Mouse (Mus musculus): ENCODE measurements around the gene Rock2. TPM values are rescaled to one million over a fixed set of nuclear protein-coding genes. Genes with fewer than 3 reads are reported as not detected.
"Not testable (repeated sequence)": the region's sequence is repeated elsewhere in the genome, so short reads cannot be mapped to it uniquely, and the experiment has no call there.

The Rock2 gene
- polyA plus RNA-seq, 1 experiment = 14.4 TPM

GRCm38 (mm10) chr12:17011100-17011870 lies 116.6 kb downstream of the Rock2 start, which contains the start of gene 2410004P03Rik:
2410004P03Rik (minus strand) TSS chr12:17011727.
- Histone ChIP-seq H3K79me2 (ENCODE audit: control insufficient read depth, insufficient read depth) (no peaks in the 10 kb centered on the region), H3K27me3 (ENCODE audit: control insufficient read depth, insufficient read depth, insufficient read length) (no peaks in the 10 kb centered on the region), H3K36me3 (ENCODE audit: control insufficient read depth, insufficient read depth) (no peaks in the 10 kb centered on the region), H3K4me3 (no peak within 1 kb of the TSS), H3K4me2 (ENCODE audit: low read depth) (no peak within 1 kb of the TSS), H3ac (ENCODE audit: control insufficient read depth, insufficient read length) (no peak within 1 kb of the TSS)
- no peak for TF ChIP-seq POLR2AphosphoS2 (IDR thresholded peaks at IDR 0.05; ENCODE audit: insufficient read length, low read depth)
- no peak for TF ChIP-seq TCF3 (IDR thresholded peaks at IDR 0.05; ENCODE audit: insufficient read length, low read depth)
- no peak for TF ChIP-seq REST (IDR thresholded peaks at IDR 0.05; ENCODE audit: insufficient read depth, insufficient read length)
- no peak for TF ChIP-seq POLR2A (IDR thresholded peaks at IDR 0.05; ENCODE audit: insufficient read length, low read depth)
- no peak for TF ChIP-seq MAX (IDR thresholded peaks at IDR 0.05; ENCODE audit: low read depth)
- TF ChIP-seq SRF (IDR thresholded peaks at IDR 0.05; ENCODE audit: control insufficient read depth, insufficient read length, low read depth) = no peak
- no peak for TF ChIP-seq CEBPB (IDR thresholded peaks at IDR 0.05; ENCODE audit: insufficient read depth, poor library complexity, severe bottlenecking)
- TF ChIP-seq MYOG (IDR thresholded peaks at IDR 0.05; ENCODE audit: control insufficient read depth in 1 of 3, insufficient read depth in 1 of 3, insufficient read length in 2 of 3, low read depth in 2 of 3) = no peak
- TF ChIP-seq MYOD1 (IDR thresholded peaks at IDR 0.05; ENCODE audit: control insufficient read depth in 1 of 3, insufficient read length in 2 of 3, low read depth in 2 of 3) = no peak
- no peak for TF ChIP-seq USF1 (IDR thresholded peaks at IDR 0.05; ENCODE audit: low read depth)
- TF ChIP-seq E2F4 (IDR thresholded peaks at IDR 0.05; ENCODE audit: insufficient read depth) = no peak
- TF ChIP-seq TCF12 (IDR thresholded peaks at IDR 0.05; ENCODE audit: insufficient read depth, poor library complexity, severe bottlenecking) = no peak

DNA sequence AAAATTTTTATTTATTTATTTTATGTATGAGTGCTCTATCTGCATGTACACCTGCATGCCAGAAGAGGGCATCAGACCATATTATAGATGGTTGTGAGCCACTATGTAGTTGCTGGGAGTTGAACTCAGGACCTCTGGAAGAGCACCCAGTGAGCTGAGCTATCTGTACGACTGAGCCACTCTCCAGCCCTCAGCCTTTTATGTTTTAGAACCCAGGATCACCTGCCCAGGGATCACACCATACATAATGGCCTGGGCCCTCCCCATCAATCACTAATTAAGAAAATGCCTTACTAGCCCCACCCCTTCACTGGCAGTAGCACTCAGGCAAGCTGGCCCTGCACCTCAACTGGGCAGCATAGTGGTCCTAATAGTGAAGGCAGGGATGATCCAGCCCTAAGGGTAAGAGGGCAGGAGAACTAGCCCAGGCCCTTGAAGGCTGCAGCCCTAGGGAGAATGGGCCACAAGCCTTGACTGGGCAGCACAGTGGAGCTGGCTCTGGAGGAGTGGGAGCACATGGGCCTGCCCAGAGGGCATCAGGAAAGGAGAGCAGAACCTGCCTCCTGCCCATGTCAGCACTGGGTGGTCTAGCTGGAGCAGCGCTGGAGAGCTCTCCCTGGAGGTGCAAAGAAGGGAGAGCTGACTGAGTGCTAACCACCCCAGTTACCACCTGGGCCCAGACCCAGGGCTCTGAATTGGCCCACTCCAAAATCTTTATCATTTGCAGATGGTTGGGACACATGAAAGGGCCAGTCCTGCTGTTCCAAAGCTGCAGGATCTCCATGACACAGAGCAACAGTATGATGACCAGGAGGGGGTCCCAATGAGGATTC lies 117.6 kb downstream of the Rock2 start:
- no peak overlapping the region for H3K4me3 ChIP-seq
- no peaks in the 10 kb centered on the region for H3K36me3 ChIP-seq (ENCODE audit: control insufficient read depth, insufficient read depth)
- no peak overlapping the region for H3K4me2 ChIP-seq (ENCODE audit: low read depth)
- TF ChIP-seq MYOG (IDR thresholded peaks at IDR 0.05; ENCODE audit: control insufficient read depth in 1 of 3, insufficient read depth in 1 of 3, insufficient read length in 2 of 3, low read depth in 2 of 3) (no peak), TCF3 (IDR thresholded peaks at IDR 0.05; ENCODE audit: insufficient read length, low read depth) (no peak), USF1 (IDR thresholded peaks at IDR 0.05; ENCODE audit: low read depth) (no peak), POLR2A (IDR thresholded peaks at IDR 0.05; ENCODE audit: insufficient read length, low read depth) (no peak), CEBPB (IDR thresholded peaks at IDR 0.05; ENCODE audit: insufficient read depth, poor library complexity, severe bottlenecking) (no peak), POLR2AphosphoS2 (IDR thresholded peaks at IDR 0.05; ENCODE audit: insufficient read length, low read depth) (no peak)
- no peak overlapping the region for H3ac ChIP-seq (ENCODE audit: control insufficient read depth, insufficient read length)
- H3K79me2 ChIP-seq (ENCODE audit: control insufficient read depth, insufficient read depth) = no peaks in the 10 kb centered on the region
- no peaks in the 10 kb centered on the region for H3K27me3 ChIP-seq (ENCODE audit: control insufficient read depth, insufficient read depth, insufficient read length)

DNA sequence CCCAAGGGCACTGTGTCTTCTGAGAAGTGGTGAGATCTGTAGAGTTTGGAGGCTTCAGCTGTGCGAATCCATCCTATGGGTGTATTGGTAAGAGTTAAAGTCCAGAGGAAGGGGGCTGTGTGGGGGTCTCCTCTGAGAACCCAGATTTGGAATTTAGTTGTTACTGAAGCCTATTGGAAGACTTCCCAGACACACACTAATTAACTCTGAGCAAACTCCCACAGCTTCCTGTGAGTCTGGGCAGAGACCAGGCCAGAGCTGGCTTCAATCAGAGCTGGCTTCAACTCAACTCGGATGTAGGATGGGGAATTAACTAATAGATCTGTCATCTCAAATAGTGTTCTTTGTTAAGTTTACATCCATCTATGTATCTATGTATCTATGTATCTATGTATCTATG lies 121.0 kb downstream of the Rock2 start:
- TF ChIP-seq MYOG (IDR thresholded peaks at IDR 0.05; ENCODE audit: control insufficient read depth in 1 of 3, insufficient read depth in 1 of 3, insufficient read length in 2 of 3, low read depth in 2 of 3) = no peak
- no peak for TF ChIP-seq SRF (IDR thresholded peaks at IDR 0.05; ENCODE audit: control insufficient read depth, insufficient read length, low read depth)
- no peak for TF ChIP-seq TCF12 (IDR thresholded peaks at IDR 0.05; ENCODE audit: insufficient read depth, poor library complexity, severe bottlenecking)
- TF ChIP-seq TCF3 (IDR thresholded peaks at IDR 0.05; ENCODE audit: insufficient read length, low read depth) = no peak
- no peak for TF ChIP-seq POLR2AphosphoS2 (IDR thresholded peaks at IDR 0.05; ENCODE audit: insufficient read length, low read depth)
- no peak for TF ChIP-seq POLR2A (IDR thresholded peaks at IDR 0.05; ENCODE audit: insufficient read length, low read depth)
- TF ChIP-seq REST (IDR thresholded peaks at IDR 0.05; ENCODE audit: insufficient read depth, insufficient read length) = no peak
- TF ChIP-seq E2F4 (IDR thresholded peaks at IDR 0.05; ENCODE audit: insufficient read depth) = no peak
- Histone ChIP-seq H3K79me2 (ENCODE audit: control insufficient read depth, insufficient read depth) (no peaks in the 10 kb centered on the region), H3K36me3 (ENCODE audit: control insufficient read depth, insufficient read depth) (no peaks in the 10 kb centered on the region), H3K4me2 (ENCODE audit: low read depth) (no peak overlapping the region), H3K27me3 (ENCODE audit: control insufficient read depth, insufficient read depth, insufficient read length) (no peaks in the 10 kb centered on the region), H3ac (ENCODE audit: control insufficient read depth, insufficient read length) (no peak overlapping the region), H3K4me3 (no peak overlapping the region)

DNA sequence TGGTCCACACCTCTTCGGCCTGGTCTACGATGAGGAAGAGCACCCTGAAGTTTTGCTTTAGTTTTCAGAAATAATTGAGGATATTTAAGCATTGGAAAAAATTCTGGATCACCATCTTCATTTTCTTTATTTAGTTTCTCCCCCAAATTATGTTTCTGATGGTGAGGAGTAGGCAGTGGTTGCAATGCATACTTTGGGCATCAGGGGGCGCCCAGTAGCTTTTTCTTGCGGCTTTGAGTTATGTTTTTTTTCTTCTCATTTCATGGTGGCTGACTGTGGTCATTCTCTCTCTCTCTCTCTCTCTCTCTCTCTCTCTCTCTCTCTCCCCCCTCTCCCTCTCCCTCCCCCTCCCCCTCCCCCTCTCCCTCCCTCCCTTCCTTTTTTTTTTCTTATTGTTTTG lies 123.8 kb downstream of the Rock2 start:
- TF ChIP-seq SRF (IDR thresholded peaks at IDR 0.05; ENCODE audit: control insufficient read depth, insufficient read length, low read depth) (no peak), TCF12 (IDR thresholded peaks at IDR 0.05; ENCODE audit: insufficient read depth, poor library complexity, severe bottlenecking) (no peak)
- no peak overlapping the region for H3K4me2 ChIP-seq (ENCODE audit: low read depth)

GRCm38 (mm10) chr12:17021125-17021524 lies 126.4 kb downstream of the Rock2 start:
- H3K79me2 ChIP-seq (ENCODE audit: control insufficient read depth, insufficient read depth); H3K4me3 ChIP-seq; H3ac ChIP-seq (ENCODE audit: control insufficient read depth, insufficient read length); H3K36me3 ChIP-seq (ENCODE audit: control insufficient read depth, insufficient read depth); H3K27me3 ChIP-seq (ENCODE audit: control insufficient read depth, insufficient read depth, insufficient read length); H3K4me2 ChIP-seq (ENCODE audit: low read depth): not testable (repeated sequence)

More for the DNA sequence above, 123.8 kb downstream of the Rock2 start:
- Histone ChIP-seq H3K27me3 (ENCODE audit: control insufficient read depth, insufficient read depth, insufficient read length) (no peaks in the 10 kb centered on the region), H3K36me3 (ENCODE audit: control insufficient read depth, insufficient read depth) (no peaks in the 10 kb centered on the region), H3ac (ENCODE audit: control insufficient read depth, insufficient read length) (no peak overlapping the region), H3K4me3 (no peak overlapping the region), H3K79me2 (ENCODE audit: control insufficient read depth, insufficient read depth) (no peaks in the 10 kb centered on the region)
